Mouse (Mus musculus) liver, embryonic 14 days (tissue): ENCODE data around the gene Ndufb10. TPM values are rescaled to one million over a fixed set of nuclear protein-coding genes. Genes with fewer than 3 reads are reported as not detected.

Source experiments
- polyA plus RNA-seq: library from polyadenylated mRNA; depleted of rRNA; stranded (reverse); fragments of >200 nt; gene quantifications from 2 replicates; pipeline ENCODE4 v1.2.3, GENCODE M21; 2012; rRNA removed

Ndufb10 gene
- 166 and 170 TPM in 2 replicates for polyA plus RNA-seq

GRCm38 (mm10) chr17:24724184-24724583, at the start of gene Ndufb10:
Ndufb10 (minus strand) TSS chr17:24724478.

DNA sequence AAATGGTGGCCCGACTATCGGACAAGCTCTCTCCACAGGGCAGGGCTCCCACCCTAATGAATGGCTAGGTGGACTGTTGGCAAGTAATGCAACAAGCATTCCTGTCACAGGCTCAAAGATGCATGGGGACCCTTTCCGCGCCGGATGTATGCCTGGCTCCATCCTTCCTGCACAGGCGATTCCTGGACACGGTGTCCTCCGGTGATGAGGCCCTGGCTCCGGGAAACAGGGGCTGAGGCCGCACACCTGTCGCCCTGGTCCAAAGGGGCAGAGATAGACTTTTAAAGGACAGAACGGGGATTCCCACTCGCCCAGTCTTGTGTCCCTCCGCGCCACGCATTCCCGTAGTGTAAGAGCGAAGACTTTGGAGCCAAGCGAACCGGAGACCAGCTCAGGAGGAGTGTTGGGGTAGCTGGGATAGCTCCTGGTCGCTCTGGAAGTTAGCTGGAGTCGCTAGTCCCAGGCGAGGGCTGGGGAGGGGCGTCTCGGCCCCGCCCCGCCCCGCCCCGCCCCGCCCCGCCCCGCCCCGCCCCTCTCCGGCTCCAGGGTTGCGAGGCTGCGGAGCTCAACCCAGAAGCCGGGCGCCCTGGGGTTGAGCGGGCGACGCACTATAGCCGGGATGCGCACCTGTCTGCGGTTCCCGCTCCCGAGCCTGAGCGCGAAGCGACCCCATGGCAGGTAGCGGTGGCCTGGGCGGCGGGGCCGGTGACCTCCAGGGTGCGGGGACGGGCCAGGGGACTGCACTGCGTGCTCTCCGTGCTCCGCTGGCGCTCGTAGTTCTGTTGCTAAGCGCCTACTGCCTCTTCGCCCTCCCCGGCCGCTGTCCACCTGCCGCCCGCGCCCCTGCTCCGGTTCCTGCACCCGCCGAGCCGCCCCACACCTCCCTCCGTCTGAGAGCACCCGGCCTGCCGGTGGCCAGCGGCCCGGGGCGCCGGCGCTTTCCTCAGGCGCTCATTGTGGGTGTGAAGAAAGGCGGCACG, 28.4 kb upstream of the Ndufb10 start, which contains the start of gene Hs3st6:
TSS of gene Hs3st6 (plus strand) at position 574 of the 980 bp plus-strand sequence.

DNA sequence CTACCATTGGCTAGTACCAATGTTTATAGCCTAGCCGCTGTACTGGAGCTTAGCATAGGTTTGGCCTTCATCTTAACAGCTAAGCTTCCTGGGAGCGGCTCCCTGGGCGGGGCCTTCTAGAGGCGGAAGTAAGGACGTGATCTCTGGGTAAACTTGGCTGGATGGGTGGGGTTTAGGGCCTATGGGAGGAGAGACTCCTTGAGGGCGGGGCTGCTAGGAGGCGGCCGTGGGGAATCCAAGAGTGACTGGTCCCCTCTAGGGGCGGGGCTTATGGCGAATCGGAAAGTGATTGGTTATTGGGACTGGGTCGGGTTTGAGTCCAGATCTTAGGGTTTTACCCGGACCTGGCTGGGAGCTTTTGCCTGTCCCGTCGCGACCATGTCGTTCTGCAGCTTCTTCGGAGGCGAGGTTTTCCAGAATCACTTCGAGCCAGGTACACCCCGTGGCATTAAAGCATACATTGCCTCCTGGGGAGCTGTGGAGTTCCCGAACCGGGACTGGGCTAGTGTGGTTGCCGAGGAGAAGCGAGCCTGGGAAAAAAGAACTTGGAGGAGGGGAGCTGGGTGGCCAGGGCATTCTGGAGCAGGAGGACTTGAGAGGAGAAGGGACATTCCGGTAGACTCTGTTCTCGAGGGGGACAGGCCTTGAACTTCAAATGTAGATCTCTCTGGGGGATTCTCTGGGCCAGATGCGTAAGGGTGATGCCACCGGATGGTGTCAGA, 12.2 kb upstream of the Ndufb10 start, which contains the start of gene Msrb1:
TSS of gene Msrb1 (plus strand) at position 313 of the 722 bp plus-strand sequence.

DNA sequence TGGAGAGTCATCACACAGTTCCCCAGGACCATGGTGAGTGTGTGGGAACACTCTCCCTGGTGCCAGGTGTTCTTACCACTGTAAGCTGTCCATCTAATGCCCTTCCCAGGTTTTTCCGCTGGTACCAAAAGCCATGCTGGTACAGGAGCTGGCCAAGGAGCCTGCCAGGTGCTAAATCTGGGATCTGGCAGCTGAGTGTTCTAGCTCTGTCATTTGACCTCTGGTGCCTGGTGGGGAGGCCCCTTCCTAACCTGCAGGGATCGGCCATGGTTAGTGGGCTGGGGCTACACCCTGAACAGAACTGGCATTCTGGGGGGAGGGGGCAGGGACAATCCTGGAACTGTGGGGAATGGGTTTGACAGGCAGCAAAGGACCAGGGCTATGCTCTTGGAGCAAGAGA, 3.3 kb upstream of the Ndufb10 start, which contains the start of gene Rpl3l:
TSS of gene Rpl3l (plus strand) at position 203 of the 400 bp plus-strand sequence.

DNA sequence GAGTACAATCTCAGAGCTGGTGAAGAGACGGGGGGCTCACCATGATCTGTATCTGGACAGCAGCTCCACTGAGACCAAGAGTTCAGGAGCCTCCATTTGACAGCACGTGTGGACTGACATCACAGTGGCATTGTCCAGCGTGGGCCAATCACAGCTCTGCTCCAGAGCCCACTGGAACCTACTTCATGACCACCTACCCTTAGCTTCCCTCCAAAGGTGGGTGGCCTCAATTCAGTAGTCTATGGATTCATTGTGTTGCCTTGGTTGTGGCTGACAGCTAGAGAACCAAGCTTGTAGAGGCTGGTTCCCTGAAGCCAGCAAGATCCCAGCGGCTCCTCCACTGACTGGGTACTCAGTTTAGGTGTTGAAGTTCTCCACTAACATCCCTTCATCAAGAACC, 6.3 kb downstream of the Ndufb10 start, which contains the start of the genes Rnf151 and Rps2:
TSS of gene Rnf151 (minus strand) at position 121 of the 400 bp plus-strand sequence.
TSS of gene Rps2 (plus strand) at position 174 of the 400 bp plus-strand sequence.

GRCm38 (mm10) chr17:24706982-24707800, 17.1 kb downstream of the Ndufb10 start, which contains the start of gene Tbl3:
Tbl3 (minus strand) TSS chr17:24707660.

DNA sequence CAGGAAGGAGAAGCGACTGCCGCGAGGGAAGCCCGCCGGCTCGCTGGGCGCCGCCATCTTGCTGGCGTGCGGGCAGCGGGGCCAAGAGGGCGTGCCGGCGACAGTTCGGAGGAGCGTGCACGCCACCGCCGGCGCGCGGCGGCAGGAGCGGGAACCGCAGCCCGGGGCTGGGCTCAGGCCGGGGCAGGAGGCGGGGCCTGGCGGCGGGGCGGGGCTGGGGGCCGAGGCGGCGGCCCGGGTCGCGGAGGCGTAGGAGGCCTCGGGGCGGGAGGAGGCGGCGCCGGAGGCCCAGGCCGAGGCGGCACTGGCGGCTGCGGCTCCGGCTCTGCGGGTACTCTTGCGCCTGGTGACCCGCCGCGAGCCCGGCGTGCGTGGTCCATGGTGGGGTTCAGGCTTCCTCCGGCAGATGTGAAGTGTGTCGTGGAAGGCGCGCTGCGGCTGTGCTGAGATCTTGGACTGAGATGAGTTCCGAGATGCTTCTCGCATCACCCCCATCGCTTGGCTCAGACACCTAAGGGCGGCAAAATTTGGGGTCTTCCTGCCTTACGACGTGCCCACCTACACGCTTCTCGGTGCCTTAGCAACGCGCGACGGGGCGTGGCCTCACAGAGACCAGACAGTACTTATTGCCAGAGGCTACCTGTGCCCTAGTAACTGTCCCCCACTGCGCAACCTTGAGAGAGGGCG, 28.1 kb downstream of the Ndufb10 start, which contains the start of the genes Gfer and Noxo1:
TSS of gene Gfer (minus strand) at position 146 of the 687 bp plus-strand sequence.
TSS of gene Noxo1 (plus strand) at position 224 of the 687 bp plus-strand sequence.

DNA sequence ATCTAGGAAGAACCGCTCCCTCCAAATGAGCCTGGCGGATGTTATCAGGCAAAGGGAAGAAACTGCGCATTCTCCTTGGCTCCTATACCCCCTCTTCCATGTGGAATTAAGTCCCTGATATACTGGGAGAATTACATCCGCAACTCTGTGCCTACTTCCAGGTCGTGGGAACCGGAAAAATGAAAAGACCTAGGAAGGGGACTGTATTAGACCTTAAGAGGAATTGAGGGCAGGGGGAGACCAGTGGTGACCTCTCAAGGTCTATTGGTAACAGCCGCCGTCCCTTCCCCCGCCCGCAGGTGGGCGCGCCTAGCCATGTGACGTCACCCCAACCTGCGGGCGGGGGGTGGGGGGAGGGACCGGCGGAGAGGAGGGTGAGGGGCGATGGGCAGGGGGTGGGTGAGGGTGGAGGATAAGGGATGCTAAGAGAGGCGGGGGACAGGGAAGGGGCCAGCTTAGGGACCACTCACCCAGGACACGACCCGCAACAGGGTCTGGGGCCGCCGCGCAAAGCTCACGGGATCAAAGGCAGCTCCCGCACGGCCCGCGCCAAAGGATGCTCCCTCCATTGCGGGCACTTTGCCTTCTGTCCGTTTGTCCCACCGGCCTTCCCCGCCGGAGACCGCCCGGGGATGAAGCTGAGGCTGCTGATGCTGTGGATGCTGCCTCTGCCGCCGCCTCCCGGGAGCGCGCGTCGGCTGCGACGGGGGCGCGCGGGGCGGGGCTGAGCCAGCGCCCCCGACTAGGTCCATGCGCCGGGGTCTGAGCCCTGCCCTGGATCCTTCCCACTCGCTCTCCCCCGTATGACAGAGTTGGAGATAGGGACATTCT, 34.8 kb downstream of the Ndufb10 start, which contains the start of gene Syngr3:
TSS of gene Syngr3 (minus strand) at position 705 of the 831 bp plus-strand sequence.

Other genes with a start within 250 kb of the Ndufb10 start
- gene Mlst8, start 245.4 kb downstream of the Ndufb10 start, polyA plus RNA-seq: 11.8 and 14.9 TPM in 2 replicates
- 0.08 and 0.12 TPM in 2 replicates for gene Caskin1, start 235.9 kb downstream of the Ndufb10 start, polyA plus RNA-seq
- 58.5 and 65.7 TPM in 2 replicates for gene Traf7, start 196.5 kb downstream of the Ndufb10 start, polyA plus RNA-seq
- gene Rab26, start 190.3 kb downstream of the Ndufb10 start, polyA plus RNA-seq: 0.25 and 0.28 TPM in 2 replicates
- gene Pkd1, start 174.6 kb downstream of the Ndufb10 start, polyA plus RNA-seq: 3.0 and 3.5 TPM in 2 replicates
- 18.2 and 20.5 TPM in 2 replicates for gene Tsc2, start 91.8 kb downstream of the Ndufb10 start, polyA plus RNA-seq
- 6.4 TPM in 2 replicates for gene Nthl1, start 91.8 kb downstream of the Ndufb10 start, polyA plus RNA-seq
- gene Slc9a3r2, start 74.2 kb downstream of the Ndufb10 start, polyA plus RNA-seq: 5.4 and 5.8 TPM in 2 replicates
- gene Npw, start 66.0 kb downstream of the Ndufb10 start, polyA plus RNA-seq: 0.18 and 0.27 TPM in 2 replicates
- gene Zfp598, start 54.8 kb downstream of the Ndufb10 start, polyA plus RNA-seq: 20.9 and 23.8 TPM in 2 replicates
- gene Syngr3, start 34.5 kb downstream of the Ndufb10 start, polyA plus RNA-seq: 0.05 and 0.06 TPM in 2 replicates
- gene Gfer, start 28.3 kb downstream of the Ndufb10 start, polyA plus RNA-seq: 18.1 and 19.5 TPM in 2 replicates
- 0.66 and 0.81 TPM in 2 replicates for gene Noxo1, start 28.2 kb downstream of the Ndufb10 start, polyA plus RNA-seq
- 24.4 and 29.3 TPM in 2 replicates for gene Tbl3, start 16.8 kb downstream of the Ndufb10 start, polyA plus RNA-seq
- 0.32 and 0.33 TPM in 2 replicates for gene Rnf151, start 6.4 kb downstream of the Ndufb10 start, polyA plus RNA-seq
- 2,079 and 2,282 TPM in 2 replicates for gene Rps2, start 6.4 kb downstream of the Ndufb10 start, polyA plus RNA-seq
- gene Rpl3l, start 3.3 kb upstream of the Ndufb10 start, polyA plus RNA-seq: not detected in 2 replicates
- gene Msrb1, start 12.2 kb upstream of the Ndufb10 start, polyA plus RNA-seq: 20.9 and 25.8 TPM in 2 replicates
- gene Hs3st6, start 28.5 kb upstream of the Ndufb10 start, polyA plus RNA-seq: not detected in 2 replicates
- 0.71 and 0.81 TPM in 2 replicates for gene Meiob, start 79.8 kb upstream of the Ndufb10 start, polyA plus RNA-seq
- gene Hagh, start 115.7 kb upstream of the Ndufb10 start, polyA plus RNA-seq: 56.3 and 67.1 TPM in 2 replicates
- 21.3 and 22.2 TPM in 2 replicates for gene Fahd1, start 125.9 kb upstream of the Ndufb10 start, polyA plus RNA-seq
- gene Igfals, start 141.5 kb upstream of the Ndufb10 start, polyA plus RNA-seq: 3.2 and 3.9 TPM in 2 replicates
- 23.3 and 35.0 TPM in 2 replicates for gene Nubp2, start 161.9 kb upstream of the Ndufb10 start, polyA plus RNA-seq
- 22.9 and 27.5 TPM in 2 replicates for gene Spsb3, start 162.2 kb upstream of the Ndufb10 start, polyA plus RNA-seq
- gene Eme2, start 170.6 kb upstream of the Ndufb10 start, polyA plus RNA-seq: 7.7 and 8.7 TPM in 2 replicates
- 44.0 and 47.7 TPM in 2 replicates for gene Mrps34, start 170.6 kb upstream of the Ndufb10 start, polyA plus RNA-seq
- gene Nme3, start 172.0 kb upstream of the Ndufb10 start, polyA plus RNA-seq: 47.2 and 54.4 TPM in 2 replicates
- 29.7 and 32.2 TPM in 2 replicates for gene Mapk8ip3, start 212.5 kb upstream of the Ndufb10 start, polyA plus RNA-seq
- gene Jpt2, start 236.2 kb upstream of the Ndufb10 start, polyA plus RNA-seq: 23.3 and 28.1 TPM in 2 replicates